Mouse (Mus musculus) CH12.LX (cell line): ENCODE results near the gene Ugt2b34. TPM values are rescaled to one million over a fixed set of nuclear protein-coding genes. Genes with fewer than 3 reads are reported as not detected.
A peak's percentile ranks its signal among the peaks of the same experiment; 100 is the strongest.
"Not testable (repeated sequence)": the region's sequence is repeated elsewhere in the genome, so short reads cannot be mapped to it uniquely, and the experiment has no call there.

Source experiments
- DNase-seq: peaks from one replicate; pipeline ENCODE4 v3.0.0-alpha.2; 2013; ENCODE audit errors: extremely low read depth
- H3K27ac ChIP-seq: 2 replicates; pipeline ENCODE4 v1.5.1; 2012; ENCODE audit warnings: low read depth, mild to moderate bottlenecking, control low read depth, moderate library complexity; ENCODE audit not compliant: insufficient read depth
- H3K27me3 ChIP-seq: replicated peaks from 2 replicates; pipeline ENCODE3; 2012; ENCODE audit warnings: inconsistent platforms
- H3K36me3 ChIP-seq, 2 experiments: replicated peaks in 1 of 2; 2 replicates each; pipeline versions ENCODE3 to v1.6.1; 2012; ENCODE audit warnings: inconsistent platforms in 1 of 2, low read length in 1 of 2, mild to moderate bottlenecking in 1 of 2, mixed read lengths in 1 of 2, moderate library complexity in 1 of 2; ENCODE audit not compliant: control insufficient read depth in 1 of 2, insufficient read depth in 1 of 2
- H3K4me1 ChIP-seq, 2 experiments: 2 replicates each; pipeline ENCODE4 v1.6.1; 2012; ENCODE audit warnings: inconsistent platforms in 1 of 2, moderate library complexity in 1 of 2; ENCODE audit not compliant: insufficient read depth in 2 of 2, control insufficient read depth in 1 of 2
- H3K4me2 ChIP-seq: 2 replicates; pipeline ENCODE4 v1.6.1; 2012; ENCODE audit warnings: low read depth, mild to moderate bottlenecking, control low read depth; ENCODE audit not compliant: poor library complexity, insufficient read depth, severe bottlenecking
- H3K4me3 ChIP-seq, 3 experiments: fragments of 150-350 bp in 1 of 3; sonication (generic) in 1 of 3; replicated peaks in 1 of 3; 2 replicates each; pipeline versions ENCODE3 to v1.5.1; 2011 to 2012; ENCODE audit warnings: low read depth in 2 of 3, low read length in 2 of 3, mild to moderate bottlenecking in 2 of 3, moderate library complexity in 2 of 3, control low read depth in 1 of 3, improper control_type of control experiment in 1 of 3, inconsistent platforms in 1 of 3, mixed read lengths in 1 of 3; ENCODE audit not compliant: poor library complexity in 1 of 3
- H3K79me2 ChIP-seq: replicated peaks from 2 replicates; pipeline ENCODE4 v1.6.1; 2012; ENCODE audit warnings: mild to moderate bottlenecking, moderate library complexity; ENCODE audit not compliant: control insufficient read depth, poor library complexity, insufficient read depth, severe bottlenecking; ENCODE audit errors: extremely low read depth
- H3K9ac ChIP-seq: 2 replicates; pipeline ENCODE4 v1.6.1; 2012; ENCODE audit warnings: low read depth, mild to moderate bottlenecking, control low read depth, moderate library complexity; ENCODE audit not compliant: insufficient read depth
- H3K9me3 ChIP-seq: replicated peaks from 2 replicates; pipeline ENCODE3; 2012; ENCODE audit warnings: low read length, inconsistent platforms, mixed read lengths
- BHLHE40 ChIP-seq: IDR thresholded peaks from 2 replicates; pipeline ENCODE4 v1.6.1; 2011; ENCODE audit warnings: mild to moderate bottlenecking, low read depth, low read length, improper control_type of control experiment
- CTCF ChIP-seq, 2 experiments: IDR thresholded peaks in 1 of 2; conservative IDR thresholded peaks in 1 of 2; 2 replicates each; pipeline ENCODE4 v1.5.1; 2011 to 2012; ENCODE audit warnings: low read depth in 2 of 2, low read length in 2 of 2, improper control_type of control experiment in 1 of 2, inconsistent platforms in 1 of 2, mild to moderate bottlenecking in 1 of 2, moderate library complexity in 1 of 2
- ETS1 ChIP-seq: conservative IDR thresholded peaks from 2 replicates; pipeline ENCODE4 v1.6.1; 2012; ENCODE audit warnings: low read depth, mild to moderate bottlenecking, inconsistent platforms, low read length, improper control_type of control experiment, moderate library complexity
- GABPA ChIP-seq: IDR thresholded peaks from 2 replicates; pipeline ENCODE4 v1.6.1; 2012; ENCODE audit warnings: low read depth, low read length, improper control_type of control experiment, inconsistent platforms; ENCODE audit not compliant: insufficient replicate concordance
- MAFK ChIP-seq: IDR thresholded peaks from 2 replicates; pipeline ENCODE4 v1.6.1; 2011; ENCODE audit warnings: low read length, improper control_type of control experiment; ENCODE audit not compliant: insufficient replicate concordance
- MAX ChIP-seq: IDR thresholded peaks from 2 replicates; pipeline ENCODE4 v1.6.1; 2011; ENCODE audit warnings: low read length, improper control_type of control experiment
- MEF2A ChIP-seq: IDR thresholded peaks from 2 replicates; pipeline ENCODE4 v1.6.1; 2014; ENCODE audit warnings: low read depth, mild to moderate bottlenecking, inconsistent platforms, low read length, improper control_type of control experiment, borderline replicate concordance
- MYC ChIP-seq: IDR thresholded peaks from 2 replicates; pipeline ENCODE4 v1.6.1; 2011; ENCODE audit warnings: low read depth, mild to moderate bottlenecking, improper control_type of control experiment, low read length
- RAD21 ChIP-seq: IDR thresholded peaks from 2 replicates; pipeline ENCODE4 v1.6.1; 2011; ENCODE audit warnings: low read depth, mild to moderate bottlenecking, low read length, improper control_type of control experiment, moderate library complexity
- SMC3 ChIP-seq: IDR thresholded peaks from 2 replicates; pipeline ENCODE4 v1.6.1; 2011; ENCODE audit warnings: low read depth, low read length, improper control_type of control experiment
- UBTF ChIP-seq: IDR thresholded peaks from 2 replicates; pipeline ENCODE4 v1.6.1; 2012; ENCODE audit warnings: low read depth, mild to moderate bottlenecking, inconsistent platforms, low read length, improper control_type of control experiment, moderate library complexity
- USF1 ChIP-seq: IDR thresholded peaks from 2 replicates; pipeline ENCODE4 v1.6.1; 2014; ENCODE audit warnings: low read depth, mild to moderate bottlenecking, inconsistent platforms, low read length, improper control_type of control experiment
- dilution Hi-C: fragments of 300-500 bp; cut with MboI; formaldehyde crosslinking; loops from 2 replicates; pipeline ENCODE4 v1.14.3; 2020; ENCODE audit warnings: low sequenced_read_pairs; ENCODE audit not compliant: extremely low pct_unique_long_range_greater_than_20kb, extremely low pct_ligation_motif_present
- in situ Hi-C: fragments of 300-500 bp; cut with MboI; formaldehyde crosslinking; loops from 3 replicates; pipeline ENCODE4 v1.14.3; 2019; ENCODE audit warnings: low sequenced_read_pairs, low pct_ligation_motif_present, low pct_unique_long_range_greater_than_20kb, mixed read lengths
- polyA plus RNA-seq: library from polyadenylated mRNA; unstranded; fragments of >175 nt; gene quantifications from 2 replicates; pipeline ENCODE4 v1.2.1, GENCODE M21; 2012; ENCODE audit warnings: low read depth; ENCODE audit not compliant: insufficient read length
- total RNA-seq, 2 experiments: library from RNA; depleted of rRNA; stranded (reverse); fragments of 300-350 nt in 1 of 2; fragments of >200 nt in 1 of 2; gene quantifications; 2 replicates each; pipeline ENCODE4 v1.2.3; 2012 to 2014

The Ugt2b34 gene
- total and polyA plus RNA-seq, 3 experiments, result not detected

DNA sequence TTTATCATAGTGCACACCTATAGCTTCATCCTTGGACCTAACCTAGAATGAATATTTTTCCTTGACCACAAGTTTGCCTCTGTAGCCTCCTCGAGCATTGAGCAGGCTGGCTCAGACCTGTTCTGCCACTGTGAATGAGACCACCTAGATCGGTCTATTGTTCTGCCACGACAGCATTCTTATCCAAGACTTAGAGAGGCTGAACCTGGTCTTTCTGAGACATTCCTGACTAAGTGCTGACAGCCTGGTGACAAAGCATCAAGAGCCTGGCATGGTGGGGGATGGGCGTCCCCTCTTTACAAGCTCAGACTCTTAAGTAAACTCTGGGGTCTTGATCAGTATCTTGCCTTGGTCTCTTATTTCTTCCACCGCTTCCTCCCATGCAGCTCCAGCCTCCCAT is 55.1 kb downstream of the Ugt2b34 start:
- no peak for TF ChIP-seq USF1
- no peak for TF ChIP-seq BHLHE40
- TF ChIP-seq UBTF, result no peak
- TF ChIP-seq MEF2A, result no peak
- no peak for TF ChIP-seq MAX
- TF ChIP-seq MAFK, result no peak
- no peak for TF ChIP-seq MYC
- H3K4me1 ChIP-seq, result no peaks in the 10 kb centered on the region
- dilution Hi-C loops, result no loop called here
- H3K4me3 ChIP-seq, result no peak overlapping the region
- H3K36me3 ChIP-seq, result no peaks in the 10 kb centered on the region
- no peak overlapping the region for H3K9ac ChIP-seq
- no peak overlapping the region for H3K4me2 ChIP-seq
- in situ Hi-C loops, result no loop called here
- H3K27me3 ChIP-seq, result no peaks in the 10 kb centered on the region
- no peak for DNase-seq
- no peak overlapping the region for H3K27ac ChIP-seq
- H3K9me3 ChIP-seq, result no peaks in the 10 kb centered on the region
- H3K79me2 ChIP-seq, result no peaks in the 10 kb centered on the region

DNA sequence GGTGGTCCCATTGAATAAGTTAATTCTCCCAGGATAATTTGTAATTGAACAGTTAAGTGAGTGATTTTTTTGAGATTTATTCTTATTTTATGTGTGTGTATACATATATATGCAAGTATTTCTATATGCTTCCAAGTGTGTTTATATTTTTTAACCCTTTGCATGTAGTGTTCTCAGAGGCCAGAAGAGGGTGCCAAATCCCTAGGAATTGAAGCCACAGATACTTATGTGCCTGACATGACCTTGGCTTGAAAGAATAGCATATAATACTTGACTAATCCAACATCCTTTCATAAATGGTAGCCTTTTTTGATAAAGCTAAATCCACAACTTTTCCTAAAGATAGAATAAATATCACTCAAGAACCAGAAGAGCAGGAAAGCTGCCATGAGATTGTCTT is 56.6 kb downstream of the Ugt2b34 start:
- in situ Hi-C loops (no loop called here), dilution Hi-C loops (no loop called here)
- TF ChIP-seq ETS1, result no peak
- TF ChIP-seq SMC3, result peak; percentile 69
- no peak for TF ChIP-seq GABPA
- peak; percentile 43 to 84; a peak in 3 of 4 replicates for TF ChIP-seq CTCF (conservative IDR thresholded peaks at IDR 0.05 in 1 of 2, IDR thresholded peaks at IDR 0.05 in 1 of 2; ENCODE audit: low read depth in 2 of 2, low read length in 2 of 2)
- peak; percentile 97 for TF ChIP-seq RAD21
- Histone ChIP-seq H3K27me3 (no peaks in the 10 kb centered on the region), H3K4me3 (no peak overlapping the region), H3K9me3 (no peaks in the 10 kb centered on the region), H3K27ac (no peak overlapping the region), H3K9ac (no peak overlapping the region), H3K36me3 (no peaks in the 10 kb centered on the region), H3K79me2 (no peaks in the 10 kb centered on the region), H3K4me1 (no peaks in the 10 kb centered on the region), H3K4me2 (no peak overlapping the region)
- DNase-seq, result peak; percentile 49

DNA sequence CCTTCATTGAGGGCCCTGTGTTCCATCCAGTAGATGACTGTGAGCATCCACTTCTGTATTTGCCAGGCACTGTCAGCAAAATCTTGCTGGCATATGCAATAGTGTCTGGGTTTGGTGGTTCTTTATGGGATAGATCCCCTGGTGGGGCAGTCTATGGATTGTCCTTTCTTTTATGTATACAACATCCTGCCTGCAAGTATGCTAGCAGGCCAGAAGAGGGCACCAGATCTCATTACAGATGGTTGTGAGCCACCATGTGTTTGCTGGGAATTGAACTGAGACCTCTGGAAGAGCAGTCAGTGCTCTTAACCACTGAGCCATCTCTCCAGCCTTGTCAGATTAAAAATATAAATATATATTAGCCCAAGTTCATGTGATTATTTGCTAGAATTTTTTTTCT is 65.5 kb downstream of the Ugt2b34 start:
- in situ Hi-C loops, H3K36me3 ChIP-seq, DNase-seq, H3K27me3 ChIP-seq, dilution Hi-C loops, H3K27ac ChIP-seq, H3K4me2 ChIP-seq, H3K9ac ChIP-seq, H3K4me3 ChIP-seq, H3K79me2 ChIP-seq, H3K9me3 ChIP-seq: not testable (repeated sequence)
- H3K4me1 ChIP-seq, result peaks cover 0 to 14% of the 10 kb centered on the region in 2 experiments; a peak in 2 of 4 replicates
- TF ChIP-seq CTCF (conservative IDR thresholded peaks at IDR 0.05 in 1 of 2, IDR thresholded peaks at IDR 0.05 in 1 of 2; ENCODE audit: low read depth in 2 of 2, low read length in 2 of 2), result peak in 1 of 2 experiments; percentile 27; a peak in 2 of 4 replicates
